Mouse (Mus musculus) kidney, postnatal 36 days (tissue): ENCODE measurements around the gene Zbtb20.
"Not testable (repeated sequence)": the region's sequence is repeated elsewhere in the genome, so short reads cannot be mapped to it uniquely, and the experiment has no call there.

Experiments
- DNase-seq, 2 experiments: peaks; one replicate each; pipeline ENCODE4 v3.0.0; 2021 to 2022; ENCODE audit warnings: mixed read lengths in 2 of 2

Zbtb20 gene

GRCm38 (mm10) chr16:42911326-42911725 is 35.6 kb downstream of the Zbtb20 start:
- DNase-seq = peak; percentile 41 to 59

- peak in 1 of 2 experiments; percentile 35 for DNase-seq
These were observed 36.1 kb downstream of the Zbtb20 start for GRCm38 (mm10) chr16:42911815-42912214.

GRCm38 (mm10) chr16:42913291-42913690 is 37.6 kb downstream of the Zbtb20 start:
- no peak for DNase-seq

GRCm38 (mm10) chr16:42914457-42915085 is 38.9 kb downstream of the Zbtb20 start:
- peak; percentile 70 to 82 for DNase-seq

- no peak for DNase-seq
These were observed 44.5 kb downstream of the Zbtb20 start for GRCm38 (mm10) chr16:42919992-42920760.

GRCm38 (mm10) chr16:42921436-42921835 is 45.8 kb downstream of the Zbtb20 start:
- DNase-seq = no peak

GRCm38 (mm10) chr16:42938211-42938610 is 62.5 kb downstream of the Zbtb20 start:
- peak in 1 of 2 experiments; percentile 22 for DNase-seq

GRCm38 (mm10) chr16:42947016-42947415 is 71.3 kb downstream of the Zbtb20 start:
- peak; percentile 24 to 29 for DNase-seq

- not testable (repeated sequence) for DNase-seq
These were observed 79.7 kb downstream of the Zbtb20 start for GRCm38 (mm10) chr16:42955401-42955800.

GRCm38 (mm10) chr16:42972872-42973271 is 97.2 kb downstream of the Zbtb20 start:
- DNase-seq = no peak

- DNase-seq = peak in 1 of 2 experiments; percentile 9
These were observed 123.2 kb downstream of the Zbtb20 start for GRCm38 (mm10) chr16:42998896-42999295.

- no peak for DNase-seq
These were observed 150.7 kb downstream of the Zbtb20 start for GRCm38 (mm10) chr16:43026351-43026750.

GRCm38 (mm10) chr16:43029243-43029642 is 153.6 kb downstream of the Zbtb20 start:
- no peak for DNase-seq

- DNase-seq = no peak
These were observed 160.0 kb downstream of the Zbtb20 start for GRCm38 (mm10) chr16:43035709-43036108.

- DNase-seq = no peak
These were observed 160.8 kb downstream of the Zbtb20 start for GRCm38 (mm10) chr16:43036510-43036909.

- no peak for DNase-seq
These were observed 161.6 kb downstream of the Zbtb20 start for GRCm38 (mm10) chr16:43037320-43037719.

GRCm38 (mm10) chr16:43045611-43046010 is 169.9 kb downstream of the Zbtb20 start:
- peak; percentile 17 to 42 for DNase-seq

GRCm38 (mm10) chr16:43046686-43047085 is 171.0 kb downstream of the Zbtb20 start:
- DNase-seq = peak; percentile 29 to 39

GRCm38 (mm10) chr16:43069666-43070295 is 194.1 kb downstream of the Zbtb20 start:
- DNase-seq = peak; percentile 41 to 50

GRCm38 (mm10) chr16:43071875-43072274 is 196.2 kb downstream of the Zbtb20 start:
- DNase-seq = no peak

- DNase-seq = no peak
These were observed 197.3 kb downstream of the Zbtb20 start for GRCm38 (mm10) chr16:43072818-43073594.

GRCm38 (mm10) chr16:43080403-43080802 is 204.7 kb downstream of the Zbtb20 start:
- DNase-seq = peak in 1 of 2 experiments; percentile 11
